Mouse (Mus musculus): ENCODE measurements at regions not wholly inside any gene's neighbourhood (a gene's known extent, or its start where the extent isn't known, plus 50 kb on each side); places are given as distances from the start of the nearest gene placed in this dataset.
A peak's percentile ranks its signal among the peaks of the same experiment; 100 is the strongest.

DNA sequence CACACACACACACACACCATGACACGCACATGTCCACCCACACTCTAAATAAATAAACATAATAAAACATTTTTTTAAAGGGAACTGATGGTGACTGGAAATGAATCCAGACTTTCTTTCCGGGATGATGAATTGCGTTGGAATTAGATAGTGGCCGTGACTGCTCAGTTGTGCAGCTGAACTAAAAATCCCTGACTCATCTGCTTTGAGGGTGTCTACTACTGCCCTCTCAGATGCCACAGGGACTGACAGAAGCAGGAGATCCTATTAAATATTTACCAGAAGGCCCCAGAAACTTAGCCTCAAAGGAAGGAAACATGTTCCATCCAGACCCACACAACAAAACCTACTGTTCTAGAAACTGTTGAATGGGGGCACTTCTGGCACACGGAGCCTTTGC is 65.7 kb downstream of the Polr2m start:
- DNase-seq (ENCODE audit: low spot score in 2 of 2): no peak

- no peak for DNase-seq (ENCODE audit: low spot score in 2 of 2)
Observed at GRCm38 (mm10) chr9:71418531-71418930, 67.2 kb downstream of the Polr2m start.

DNA sequence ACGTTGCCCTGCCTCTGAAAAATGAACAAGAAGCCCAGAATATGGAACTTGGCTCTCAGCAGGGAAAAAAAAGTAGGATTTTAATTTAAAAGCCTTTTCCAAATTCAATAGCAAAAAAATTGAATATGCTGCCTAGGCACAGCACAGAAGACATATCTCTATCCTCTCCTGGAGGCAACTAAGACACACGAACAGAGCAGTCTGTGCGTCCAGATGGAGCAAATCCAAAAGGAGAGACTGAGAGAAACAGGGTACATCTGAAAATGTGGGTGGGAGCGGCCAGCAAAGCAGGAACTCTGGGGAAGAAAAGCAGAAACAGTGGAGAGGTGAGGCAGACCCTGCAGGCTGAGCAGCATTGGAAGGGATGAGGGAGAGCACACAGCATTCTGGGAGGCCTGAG is 68.5 kb downstream of the Polr2m start:
- no peak for DNase-seq (ENCODE audit: low spot score in 2 of 2)

DNA sequence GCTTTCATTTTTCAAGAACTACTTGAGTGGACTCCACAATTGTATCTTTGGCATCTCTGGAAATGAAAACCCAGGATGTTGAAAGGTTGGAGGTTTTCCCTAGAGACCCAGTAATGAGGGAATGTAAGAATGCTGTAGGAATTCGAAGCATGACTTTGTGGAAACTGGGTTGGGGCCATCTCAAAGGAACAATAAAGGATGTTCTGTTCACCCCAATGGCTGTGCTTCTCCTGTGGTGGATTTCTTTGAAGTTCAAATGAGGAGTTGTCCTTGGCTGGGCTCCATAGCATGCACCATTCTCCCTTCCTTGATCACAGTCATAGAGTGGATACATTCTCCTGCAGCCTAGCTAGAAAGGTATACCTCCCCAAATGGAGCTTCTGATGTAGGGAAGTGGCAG is 74.6 kb downstream of the Polr2m start:
- DNase-seq (ENCODE audit: low spot score in 2 of 2): no peak

- no peak for DNase-seq (ENCODE audit: low spot score in 2 of 2)
Observed at GRCm38 (mm10) chr9:71409925-71410324, 75.8 kb downstream of the Polr2m start.

- no peak for DNase-seq (ENCODE audit: low spot score in 2 of 2)
Observed at GRCm38 (mm10) chr9:71408946-71409345, 76.8 kb downstream of the Polr2m start.

GRCm38 (mm10) chr9:71404396-71405135 is 81.2 kb downstream of the Polr2m start:
- DNase-seq (ENCODE audit: low spot score in 2 of 2): no peak

- no peak for DNase-seq (ENCODE audit: low spot score in 2 of 2)
Observed at GRCm38 (mm10) chr9:71401667-71402066, 84.1 kb downstream of the Polr2m start.

GRCm38 (mm10) chr9:71399346-71399745 is 86.4 kb downstream of the Polr2m start:
- DNase-seq (ENCODE audit: low spot score in 2 of 2): no peak

- no peak for DNase-seq (ENCODE audit: low spot score in 2 of 2)
Observed at GRCm38 (mm10) chr9:71396784-71397183, 89.0 kb downstream of the Polr2m start.

- no peak for DNase-seq (ENCODE audit: low spot score in 2 of 2)
Observed at GRCm38 (mm10) chr9:71390221-71390620, 95.5 kb downstream of the Polr2m start.

DNA sequence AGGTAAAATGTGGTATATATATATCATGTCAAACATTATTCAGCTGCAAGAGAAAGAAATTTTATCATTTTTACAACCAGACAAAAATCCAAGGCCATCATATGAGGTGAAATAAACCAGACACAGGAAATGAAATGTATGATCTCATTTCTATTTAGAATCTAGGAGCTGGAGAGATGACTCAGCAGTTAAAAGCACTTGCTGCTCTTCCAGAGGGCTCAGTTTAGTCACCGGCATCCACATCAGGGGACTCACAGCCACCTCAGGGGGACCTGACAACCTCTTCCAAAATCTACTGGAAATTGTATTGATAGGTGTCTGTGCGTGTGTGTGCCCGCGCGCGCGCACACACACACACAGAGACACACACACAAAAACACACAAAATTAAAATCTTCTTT is 98.3 kb downstream of the Polr2m start:
- DNase-seq (ENCODE audit: low spot score in 2 of 2): no peak

- DNase-seq (ENCODE audit: low spot score in 2 of 2): no peak
Observed at GRCm38 (mm10) chr9:71383901-71384300, 101.8 kb downstream of the Polr2m start.

- no peak for DNase-seq (ENCODE audit: low spot score in 2 of 2)
Observed at GRCm38 (mm10) chr9:71379731-71380250, 105.9 kb downstream of the Polr2m start.

DNA sequence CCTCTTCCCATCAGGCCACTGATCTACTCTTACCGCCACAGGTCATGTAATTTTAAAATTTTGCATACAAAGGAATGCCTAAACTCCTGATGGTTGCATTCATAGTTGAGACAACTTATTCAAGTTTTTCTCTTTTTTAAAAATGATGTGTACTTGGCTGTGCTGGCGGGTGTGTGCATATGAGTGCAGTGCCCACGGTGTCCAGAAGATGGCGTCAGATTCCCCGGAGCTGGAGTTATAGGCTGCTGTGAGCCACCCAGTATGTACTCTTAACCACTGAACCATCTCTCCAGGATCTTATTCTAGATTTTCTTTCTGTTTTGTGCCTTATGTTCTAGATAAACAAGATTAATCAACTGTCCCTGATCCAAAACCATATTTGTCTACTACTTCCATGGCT is 116.0 kb downstream of the Polr2m start:
- no peak for DNase-seq (ENCODE audit: low spot score in 2 of 2)

GRCm38 (mm10) chr9:71369202-71369601 is 116.5 kb downstream of the Polr2m start:
- DNase-seq (ENCODE audit: low spot score in 2 of 2): no peak

DNA sequence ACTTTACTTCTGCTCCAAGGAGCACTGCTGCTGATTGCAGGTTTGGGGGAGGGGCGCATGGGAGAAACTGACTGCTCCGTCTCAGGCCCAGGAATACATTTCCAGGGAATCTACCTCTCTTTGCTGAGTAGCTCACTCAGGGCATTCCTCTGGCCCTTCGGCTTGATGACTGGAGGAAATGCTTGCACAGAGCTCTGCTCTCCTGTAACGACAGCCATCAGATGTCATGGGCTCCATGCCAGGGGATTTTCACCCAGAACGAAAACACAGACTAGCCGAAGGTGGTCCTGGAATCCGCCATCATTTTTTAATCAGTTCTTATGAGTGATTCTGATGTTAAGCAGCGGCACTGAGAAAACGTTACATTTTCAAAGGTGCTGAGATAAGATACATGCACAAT is 119.2 kb downstream of the Polr2m start:
- DNase-seq (ENCODE audit: low spot score in 2 of 2): no peak

- DNase-seq (ENCODE audit: low spot score in 2 of 2): peak in 1 of 2 experiments; percentile 7
Observed at GRCm38 (mm10) chr9:71365177-71365738, 120.5 kb downstream of the Polr2m start.

DNA sequence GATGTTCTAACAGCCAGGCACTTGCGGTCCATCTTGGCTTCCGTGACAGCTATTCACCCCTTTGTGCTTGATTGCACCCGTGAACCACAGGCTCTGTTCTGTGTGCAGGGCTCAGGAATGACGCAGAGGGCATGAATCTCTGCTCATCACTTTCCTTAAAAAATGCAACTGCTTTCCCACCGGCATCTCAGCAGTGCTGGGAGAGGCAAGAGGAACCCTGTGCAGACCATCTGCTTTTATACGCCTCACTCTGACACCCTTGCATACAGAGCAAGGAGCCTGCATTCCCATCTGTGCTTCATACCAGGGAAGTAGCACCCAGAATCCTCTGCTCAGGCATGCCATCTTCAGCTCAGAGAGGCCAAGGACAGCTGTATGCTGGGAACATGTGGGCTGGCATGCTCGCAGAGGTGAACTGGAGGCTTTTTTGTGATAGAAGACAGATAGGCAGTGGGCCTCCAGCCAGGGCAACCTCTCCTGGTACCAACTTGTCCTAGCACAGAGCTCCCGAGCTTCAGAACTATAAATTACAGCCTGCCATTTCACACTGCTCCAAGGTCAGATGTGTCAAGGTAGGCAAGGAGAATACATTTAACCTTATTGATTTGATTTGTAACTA is 121.6 kb downstream of the Polr2m start:
- DNase-seq (ENCODE audit: low spot score in 2 of 2): peak in 1 of 2 experiments; percentile 16

DNA sequence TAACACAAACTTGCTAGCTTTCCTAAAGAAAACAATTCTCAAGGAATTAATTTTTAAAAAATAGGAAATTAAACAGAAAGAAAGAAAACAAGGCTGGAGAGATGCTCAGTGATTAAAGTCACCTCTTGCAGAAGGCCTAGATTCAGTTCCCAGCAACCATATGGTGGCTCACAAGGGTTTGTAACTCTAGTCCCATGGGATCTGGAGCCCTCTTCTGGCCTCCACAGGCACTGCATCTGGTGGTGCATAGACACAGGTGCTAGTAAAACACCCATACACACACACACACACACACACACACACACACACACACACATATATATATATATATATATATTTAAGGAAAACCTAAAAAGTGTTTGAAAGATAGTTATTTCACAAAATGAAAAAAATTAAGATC is 123.3 kb downstream of the Polr2m start:
- no peak for DNase-seq (ENCODE audit: low spot score in 2 of 2)

- no peak for DNase-seq (ENCODE audit: low spot score in 2 of 2)
Observed at GRCm38 (mm10) chr9:71361961-71362360, 123.8 kb downstream of the Polr2m start.

GRCm38 (mm10) chr9:71361311-71361710 is 124.4 kb downstream of the Polr2m start:
- no peak for DNase-seq (ENCODE audit: low spot score in 2 of 2)

All from adrenal gland, adult 18-20 months (tissue).